Mouse (Mus musculus) embryonic fibroblast, embryonic 13.5 days (primary cell): Measurements from ENCODE around the gene Lman2l.

Source experiments
- CTCF ChIP-seq: IDR thresholded peaks from 2 replicates; pipeline ENCODE4 v1.5.1; 2011; ENCODE audit warnings: mild to moderate bottlenecking, control low read depth, low read length, moderate library complexity, borderline replicate concordance; ENCODE audit not compliant: insufficient read depth
- POLR2A ChIP-seq: IDR thresholded peaks from 2 replicates; pipeline ENCODE4 v1.6.1; 2011; ENCODE audit warnings: low read depth, mild to moderate bottlenecking, control low read depth, low read length, moderate library complexity

DNA sequence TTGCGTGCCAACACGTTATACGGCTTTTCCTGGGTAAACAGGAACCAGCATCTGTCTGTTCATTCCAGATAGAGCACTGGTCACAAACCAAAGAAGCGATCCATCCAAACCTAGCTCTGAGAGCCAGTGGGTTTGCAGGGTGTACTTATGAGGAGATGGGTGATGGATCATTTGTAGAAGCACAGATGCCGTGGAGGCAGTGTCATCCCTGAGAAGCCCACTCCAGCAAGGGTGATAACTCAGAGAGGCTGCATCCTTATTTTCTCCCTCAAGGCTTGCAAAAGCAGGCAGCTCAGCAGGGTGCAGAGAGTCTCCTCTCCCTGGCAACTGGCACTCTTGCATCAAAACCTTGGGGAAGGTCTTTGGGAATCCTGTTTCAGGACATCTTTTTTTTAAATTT, 13.1 kb upstream of the Lman2l start:
- TF ChIP-seq CTCF (no peak), POLR2A (no peak)
